Mouse (Mus musculus): ENCODE results near the gene Cfap45. TPM values are rescaled to one million over a fixed set of nuclear protein-coding genes. Genes with fewer than 3 reads are reported as not detected.
A peak's percentile ranks its signal among the peaks of the same experiment; 100 is the strongest.

The Cfap45 gene
- polyA plus RNA-seq, 1 experiment from 2014 or later: 2.7 TPM

GRCm38 (mm10) chr1:172489585-172490250 lies 30.9 kb upstream of the Cfap45 start:
- no peak overlapping the region for H3K9ac ChIP-seq (ENCODE audit: low read depth, low read length)
- peaks cover 8% of the 10 kb centered on the region for H3K4me1 ChIP-seq (ENCODE audit: control insufficient read depth, insufficient read depth, low read length)
- H3K27ac ChIP-seq (ENCODE audit: low read depth, low read length): no peak overlapping the region
- ATAC-seq (replicated peaks; ENCODE audit: insufficient number of reproducible peaks, low FRiP score, low TSS enrichment): no peak
- peaks cover 2% of the 10 kb centered on the region; the same call in 1 of the 2 replicates for H3K36me3 ChIP-seq (ENCODE audit: control insufficient read depth, insufficient read depth, low read length)
- H3K4me2 ChIP-seq: peak overlapping the region; percentile 58
- H3K9me3 ChIP-seq (replicated peaks; ENCODE audit: control insufficient read depth, low read length): no peaks in the 10 kb centered on the region
- 52% methylated on average over 12 of the region's 12 CpGs for WGBS (ENCODE audit: insufficient replicate concordance)
- H3K27me3 ChIP-seq (ENCODE audit: control insufficient read depth, insufficient read depth, low read length): no peaks in the 10 kb centered on the region
- H3K4me3 ChIP-seq (ENCODE audit: low read depth, low read length): peak overlapping the region; percentile 36

GRCm38 (mm10) chr1:172490261-172490661 lies 30.3 kb upstream of the Cfap45 start:
- H3K9me3 ChIP-seq (replicated peaks; ENCODE audit: control insufficient read depth, low read length): no peaks in the 10 kb centered on the region
- peak overlapping the region; percentile 36 for H3K4me3 ChIP-seq (ENCODE audit: low read depth, low read length)
- H3K4me1 ChIP-seq (ENCODE audit: control insufficient read depth, insufficient read depth, low read length): peaks cover 8% of the 10 kb centered on the region
- peak; percentile 24; the same call in 1 of the 2 replicates for ATAC-seq (replicated peaks; ENCODE audit: insufficient number of reproducible peaks, low FRiP score, low TSS enrichment)
- WGBS (ENCODE audit: insufficient replicate concordance): 5% methylated on average over 10 of the region's 10 CpGs
- H3K27ac ChIP-seq (ENCODE audit: low read depth, low read length): no peak overlapping the region
- no peak overlapping the region for H3K9ac ChIP-seq (ENCODE audit: low read depth, low read length)
- H3K27me3 ChIP-seq (ENCODE audit: control insufficient read depth, insufficient read depth, low read length): 0 out of 2 replicates have a peak, but pooled peaks cover 2% of the 10 kb centered on the region
- peaks cover 2% of the 10 kb centered on the region; the same call in 1 of the 2 replicates for H3K36me3 ChIP-seq (ENCODE audit: control insufficient read depth, insufficient read depth, low read length)
- H3K4me2 ChIP-seq: peak overlapping the region; percentile 58

GRCm38 (mm10) chr1:172492047-172492446 lies 28.6 kb upstream of the Cfap45 start:
- WGBS (ENCODE audit: insufficient replicate concordance): 85% methylated on average over 8 of the region's 8 CpGs
- H3K36me3 ChIP-seq (ENCODE audit: control insufficient read depth, insufficient read depth, low read length): peaks cover 2% of the 10 kb centered on the region; the same call in 1 of the 2 replicates
- no peak for ATAC-seq (replicated peaks; ENCODE audit: insufficient number of reproducible peaks, low FRiP score, low TSS enrichment)
- no peak overlapping the region for H3K4me2 ChIP-seq
- H3K4me1 ChIP-seq (ENCODE audit: control insufficient read depth, insufficient read depth, low read length): peaks cover 5% of the 10 kb centered on the region
- no peak overlapping the region for H3K27ac ChIP-seq (ENCODE audit: low read depth, low read length)
- no peaks in the 10 kb centered on the region for H3K9me3 ChIP-seq (replicated peaks; ENCODE audit: control insufficient read depth, low read length)
- no peak overlapping the region for H3K4me3 ChIP-seq (ENCODE audit: low read depth, low read length)
- no peak overlapping the region for H3K9ac ChIP-seq (ENCODE audit: low read depth, low read length)
- H3K27me3 ChIP-seq (ENCODE audit: control insufficient read depth, insufficient read depth, low read length): peaks cover 5% of the 10 kb centered on the region; the same call in 1 of the 2 replicates

- no peaks in the 10 kb centered on the region for H3K9me3 ChIP-seq (replicated peaks; ENCODE audit: control insufficient read depth, low read length)
- H3K9ac ChIP-seq (ENCODE audit: low read depth, low read length): no peak overlapping the region
- ATAC-seq (replicated peaks; ENCODE audit: insufficient number of reproducible peaks, low FRiP score, low TSS enrichment): no peak
- H3K4me1 ChIP-seq (ENCODE audit: control insufficient read depth, insufficient read depth, low read length): peaks cover 10% of the 10 kb centered on the region
- no peak overlapping the region for H3K4me3 ChIP-seq (ENCODE audit: low read depth, low read length)
- no peak overlapping the region for H3K27ac ChIP-seq (ENCODE audit: low read depth, low read length)
- H3K27me3 ChIP-seq (ENCODE audit: control insufficient read depth, insufficient read depth, low read length): peaks cover 5% of the 10 kb centered on the region; the same call in 1 of the 2 replicates
- 54% methylated on average over 6 of the region's 6 CpGs for WGBS (ENCODE audit: insufficient replicate concordance)
- peaks cover 2% of the 10 kb centered on the region; the same call in 1 of the 2 replicates for H3K36me3 ChIP-seq (ENCODE audit: control insufficient read depth, insufficient read depth, low read length)
- H3K4me2 ChIP-seq: no peak overlapping the region
These were observed 27.1 kb upstream of the Cfap45 start for GRCm38 (mm10) chr1:172493516-172493915.

- ATAC-seq (replicated peaks; ENCODE audit: insufficient number of reproducible peaks, low FRiP score, low TSS enrichment): no peak
- Histone ChIP-seq H3K27me3 (ENCODE audit: control insufficient read depth, insufficient read depth, low read length) (peaks cover 5% of the 10 kb centered on the region; the same call in 1 of the 2 replicates), H3K27ac (ENCODE audit: low read depth, low read length) (no peak overlapping the region), H3K9ac (ENCODE audit: low read depth, low read length) (no peak overlapping the region), H3K4me2 (no peak overlapping the region), H3K4me3 (ENCODE audit: low read depth, low read length) (no peak overlapping the region), H3K4me1 (ENCODE audit: control insufficient read depth, insufficient read depth, low read length) (0 out of 2 replicates have a peak, but pooled peaks cover 5% of the 10 kb centered on the region), H3K36me3 (ENCODE audit: control insufficient read depth, insufficient read depth, low read length) (peaks cover 2% of the 10 kb centered on the region; the same call in 1 of the 2 replicates), H3K9me3 (replicated peaks; ENCODE audit: control insufficient read depth, low read length) (no peaks in the 10 kb centered on the region)
- 68% methylated on average over 16 of the region's 17 CpGs for WGBS (ENCODE audit: insufficient replicate concordance)
These were observed 24.6 kb upstream of the Cfap45 start for GRCm38 (mm10) chr1:172496030-172496429.

- 50% methylated on average over 10 of the region's 10 CpGs for WGBS (ENCODE audit: insufficient replicate concordance)
- Histone ChIP-seq H3K9me3 (replicated peaks; ENCODE audit: control insufficient read depth, low read length) (no peaks in the 10 kb centered on the region), H3K27me3 (ENCODE audit: control insufficient read depth, insufficient read depth, low read length) (peaks cover 5% of the 10 kb centered on the region; the same call in 1 of the 2 replicates), H3K27ac (ENCODE audit: low read depth, low read length) (no peak overlapping the region), H3K4me2 (no peak overlapping the region), H3K36me3 (ENCODE audit: control insufficient read depth, insufficient read depth, low read length) (peaks cover 2% of the 10 kb centered on the region; the same call in 1 of the 2 replicates), H3K4me3 (ENCODE audit: low read depth, low read length) (no peak overlapping the region), H3K4me1 (ENCODE audit: control insufficient read depth, insufficient read depth, low read length) (peaks cover 13% of the 10 kb centered on the region; the same call in 1 of the 2 replicates), H3K9ac (ENCODE audit: low read depth, low read length) (no peak overlapping the region)
- ATAC-seq (replicated peaks; ENCODE audit: insufficient number of reproducible peaks, low FRiP score, low TSS enrichment): no peak
These were observed 23.2 kb upstream of the Cfap45 start for GRCm38 (mm10) chr1:172497428-172497827.

- Histone ChIP-seq H3K36me3 (ENCODE audit: control insufficient read depth, insufficient read depth, low read length) (no peaks in the 10 kb centered on the region; the same call in 1 of the 2 replicates), H3K4me2 (peak within 1 kb of the TSS; percentile 77), H3K4me3 (ENCODE audit: low read depth, low read length) (peak within 1 kb of the TSS; percentile 74), H3K27ac (ENCODE audit: low read depth, low read length) (peak within 1 kb of the TSS; percentile 90), H3K9ac (ENCODE audit: low read depth, low read length) (peak within 1 kb of the TSS; percentile 85), H3K9me3 (replicated peaks; ENCODE audit: control insufficient read depth, low read length) (no peaks in the 10 kb centered on the region), H3K27me3 (ENCODE audit: control insufficient read depth, insufficient read depth, low read length) (peaks cover 5% of the 10 kb centered on the region; the same call in 1 of the 2 replicates), H3K4me1 (ENCODE audit: control insufficient read depth, insufficient read depth, low read length) (peaks cover 34% of the 10 kb centered on the region)
- 1% methylated on average over 30 of the region's 30 CpGs for WGBS (ENCODE audit: insufficient replicate concordance)
- peak; percentile 64 for ATAC-seq (replicated peaks; ENCODE audit: insufficient number of reproducible peaks, low FRiP score, low TSS enrichment)
These were observed 20.7 kb upstream of the Cfap45 start, which contains the start of gene Tagln2 for GRCm38 (mm10) chr1:172499765-172500441. Gene Tagln2, plus strand, starts transcription at chr1:172500047.

GRCm38 (mm10) chr1:172500451-172501370 lies 19.9 kb upstream of the Cfap45 start:
- H3K27me3 ChIP-seq (ENCODE audit: control insufficient read depth, insufficient read depth, low read length): peaks cover 2% of the 10 kb centered on the region; the same call in 1 of the 2 replicates
- peak overlapping the region; percentile 90 for H3K27ac ChIP-seq (ENCODE audit: low read depth, low read length)
- H3K4me2 ChIP-seq: peak overlapping the region; percentile 77
- H3K9ac ChIP-seq (ENCODE audit: low read depth, low read length): peak overlapping the region; percentile 85
- under 1% methylated on average over 56 of the region's 56 CpGs for WGBS (ENCODE audit: insufficient replicate concordance)
- H3K36me3 ChIP-seq (ENCODE audit: control insufficient read depth, insufficient read depth, low read length): peaks cover 4% of the 10 kb centered on the region; the same call in 1 of the 2 replicates
- H3K4me1 ChIP-seq (ENCODE audit: control insufficient read depth, insufficient read depth, low read length): peaks cover 40% of the 10 kb centered on the region
- H3K9me3 ChIP-seq (replicated peaks; ENCODE audit: control insufficient read depth, low read length): no peaks in the 10 kb centered on the region
- peak; percentile 27; the same call in 1 of the 2 replicates for ATAC-seq (replicated peaks; ENCODE audit: insufficient number of reproducible peaks, low FRiP score, low TSS enrichment)
- H3K4me3 ChIP-seq (ENCODE audit: low read depth, low read length): peak overlapping the region; percentile 74

Measured in heart, embryonic 11.5 days (tissue).